Mouse (Mus musculus): ENCODE results near the gene Cdc73. TPM values are rescaled to one million over a fixed set of nuclear protein-coding genes. Genes with fewer than 3 reads are reported as not detected.

Gene Cdc73
- total RNA-seq, 1 experiment, result 38.5 TPM

DNA sequence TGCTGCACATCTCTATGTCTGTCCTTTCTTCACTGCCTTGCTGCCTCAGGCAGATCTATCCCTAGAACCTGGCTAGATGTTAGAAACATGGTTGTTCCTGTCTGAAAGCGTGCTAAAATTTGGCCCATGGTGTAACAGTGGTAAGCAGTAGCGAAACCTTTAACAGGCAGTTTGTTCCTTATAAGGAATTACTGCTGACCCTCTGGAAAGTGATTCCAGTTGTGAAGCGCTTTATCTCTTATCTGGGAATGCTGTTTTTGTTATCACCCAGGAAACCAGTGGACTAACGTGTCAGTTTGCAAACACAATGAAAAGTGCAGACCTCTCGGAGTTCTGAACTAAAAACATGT, 7.9 kb upstream of the Cdc73 start:
- H3K36me3 ChIP-seq (ENCODE audit: control insufficient read depth, insufficient read depth, low read length, poor library complexity, severe bottlenecking), result no peaks in the 10 kb centered on the region
- in situ Hi-C loops (cut with MboI; ENCODE audit: low sequenced_read_pairs in 2 of 2, unreplicated experiment in 2 of 2), result no loop called here

GRCm38 (mm10) chr1:143709966-143710626, 7.4 kb upstream of the Cdc73 start:
- no peaks in the 10 kb centered on the region for H3K9me3 ChIP-seq (ENCODE audit: control insufficient read depth, insufficient read depth, low read depth, low read length)
- H3K9ac ChIP-seq (ENCODE audit: insufficient read depth, low read depth, low read length, poor library complexity, severe bottlenecking), result no peak overlapping the region
- H3K4me1 ChIP-seq (ENCODE audit: control insufficient read depth in 2 of 2, insufficient read depth in 2 of 2, low read length in 2 of 2, poor library complexity in 1 of 2), result no peaks in the 10 kb centered on the region
- in situ Hi-C loops (cut with MboI; ENCODE audit: low sequenced_read_pairs in 2 of 2, unreplicated experiment in 2 of 2), result no loop called here
- no peak for TF ChIP-seq HCFC1 (IDR thresholded peaks at IDR 0.05; ENCODE audit: borderline replicate concordance, insufficient read depth, low read length)
- TF ChIP-seq ZNF384 (IDR thresholded peaks at IDR 0.05; ENCODE audit: low read depth, low read length), result no peak
- no peak for TF ChIP-seq CHD2 (IDR thresholded peaks at IDR 0.05; ENCODE audit: low read depth, low read length)
- TF ChIP-seq MAFK (IDR thresholded peaks at IDR 0.05; ENCODE audit: insufficient read depth, low read depth, low read length), result no peak
- TF ChIP-seq ZC3H11A (IDR thresholded peaks at IDR 0.05; ENCODE audit: borderline replicate concordance, low read depth, low read length), result no peak
- no peak overlapping the region for H3K27ac ChIP-seq (ENCODE audit: insufficient read depth, low read depth, low read length, poor library complexity, severe bottlenecking)
- no peak overlapping the region for H3K4me3 ChIP-seq (ENCODE audit: insufficient read depth in 1 of 2, low read depth in 1 of 2, low read length in 2 of 2, poor library complexity in 1 of 2, severe bottlenecking in 1 of 2)
- no peak for DNase-seq (ENCODE audit: low read depth, low spot score)
- no peaks in the 10 kb centered on the region for H3K36me3 ChIP-seq (ENCODE audit: control insufficient read depth, insufficient read depth, low read length, poor library complexity, severe bottlenecking)

More for the DNA sequence above, 7.9 kb upstream of the Cdc73 start:
- TF ChIP-seq HCFC1 (IDR thresholded peaks at IDR 0.05; ENCODE audit: borderline replicate concordance, insufficient read depth, low read length), result no peak
- TF ChIP-seq ZNF384 (IDR thresholded peaks at IDR 0.05; ENCODE audit: low read depth, low read length), result no peak
- TF ChIP-seq ZC3H11A (IDR thresholded peaks at IDR 0.05; ENCODE audit: borderline replicate concordance, low read depth, low read length), result no peak
- TF ChIP-seq CHD2 (IDR thresholded peaks at IDR 0.05; ENCODE audit: low read depth, low read length), result no peak
- TF ChIP-seq MAFK (IDR thresholded peaks at IDR 0.05; ENCODE audit: insufficient read depth, low read depth, low read length), result no peak
- no peak for DNase-seq (ENCODE audit: low read depth, low spot score)
- H3K4me3 ChIP-seq (ENCODE audit: insufficient read depth in 1 of 2, low read depth in 1 of 2, low read length in 2 of 2, poor library complexity in 1 of 2, severe bottlenecking in 1 of 2), result no peak overlapping the region
- H3K9ac ChIP-seq (ENCODE audit: insufficient read depth, low read depth, low read length, poor library complexity, severe bottlenecking), result no peak overlapping the region
- no peak overlapping the region for H3K27ac ChIP-seq (ENCODE audit: insufficient read depth, low read depth, low read length, poor library complexity, severe bottlenecking)
- no peaks in the 10 kb centered on the region for H3K4me1 ChIP-seq (ENCODE audit: control insufficient read depth in 2 of 2, insufficient read depth in 2 of 2, low read length in 2 of 2, poor library complexity in 1 of 2)
- no peaks in the 10 kb centered on the region for H3K9me3 ChIP-seq (ENCODE audit: control insufficient read depth, insufficient read depth, low read depth, low read length)

DNA sequence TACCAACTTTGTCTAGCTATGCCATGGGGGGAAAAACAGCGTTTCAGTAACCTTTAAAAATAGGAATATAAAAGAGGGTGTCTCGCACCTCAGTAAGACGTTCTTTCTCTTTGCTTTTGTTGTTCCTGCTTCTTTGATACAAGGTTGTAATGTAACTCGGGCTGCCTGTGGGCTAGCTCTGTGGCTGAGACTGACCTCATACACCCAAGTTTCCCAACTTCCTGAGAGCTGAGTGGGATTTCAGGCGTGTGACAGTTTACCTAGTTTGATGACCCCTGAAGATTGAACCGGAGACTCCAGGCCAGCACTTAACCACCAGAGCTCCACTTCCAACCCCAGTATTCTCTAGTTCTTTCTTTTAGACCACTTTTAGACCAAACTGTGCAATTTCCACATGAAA, 5.7 kb upstream of the Cdc73 start:
- Histone ChIP-seq H3K27ac (ENCODE audit: insufficient read depth, low read depth, low read length, poor library complexity, severe bottlenecking) (no peak overlapping the region), H3K9me3 (ENCODE audit: control insufficient read depth, insufficient read depth, low read depth, low read length) (no peaks in the 10 kb centered on the region), H3K4me3 (ENCODE audit: insufficient read depth in 1 of 2, low read depth in 1 of 2, low read length in 2 of 2, poor library complexity in 1 of 2, severe bottlenecking in 1 of 2) (no peak overlapping the region), H3K36me3 (ENCODE audit: control insufficient read depth, insufficient read depth, low read length, poor library complexity, severe bottlenecking) (no peaks in the 10 kb centered on the region), H3K4me1 (ENCODE audit: control insufficient read depth in 2 of 2, insufficient read depth in 2 of 2, low read length in 2 of 2, poor library complexity in 1 of 2) (no peaks in the 10 kb centered on the region), H3K9ac (ENCODE audit: insufficient read depth, low read depth, low read length, poor library complexity, severe bottlenecking) (no peak overlapping the region)
- DNase-seq (ENCODE audit: low read depth, low spot score), result no peak
- in situ Hi-C loops (cut with MboI; ENCODE audit: low sequenced_read_pairs in 2 of 2, unreplicated experiment in 2 of 2), result no loop called here
- no peak for TF ChIP-seq CHD2 (IDR thresholded peaks at IDR 0.05; ENCODE audit: low read depth, low read length)
- no peak for TF ChIP-seq ZNF384 (IDR thresholded peaks at IDR 0.05; ENCODE audit: low read depth, low read length)
- no peak for TF ChIP-seq HCFC1 (IDR thresholded peaks at IDR 0.05; ENCODE audit: borderline replicate concordance, insufficient read depth, low read length)
- no peak for TF ChIP-seq ZC3H11A (IDR thresholded peaks at IDR 0.05; ENCODE audit: borderline replicate concordance, low read depth, low read length)

DNA sequence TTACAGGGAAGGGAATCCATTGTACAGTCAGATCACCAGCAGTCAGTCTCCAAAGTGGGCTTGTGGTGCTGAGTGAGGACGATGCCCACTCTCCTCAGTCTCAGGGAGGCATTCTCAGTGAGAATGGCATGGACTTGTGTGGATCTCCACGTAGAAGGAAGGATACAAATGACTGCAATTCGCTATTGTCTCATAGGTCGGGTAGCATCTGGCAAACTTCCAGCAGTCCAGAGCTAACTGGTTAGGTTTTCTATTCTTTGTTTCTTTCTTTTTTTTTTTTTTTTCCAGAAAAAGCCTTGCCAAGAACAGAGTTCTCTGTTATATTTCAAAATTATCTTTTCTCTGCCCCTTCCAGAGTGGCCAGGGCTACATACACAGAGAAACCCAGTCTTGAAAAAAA, 4.3 kb upstream of the Cdc73 start:
- no peak overlapping the region for H3K27ac ChIP-seq (ENCODE audit: insufficient read depth, low read depth, low read length, poor library complexity, severe bottlenecking)
- H3K4me3 ChIP-seq (ENCODE audit: insufficient read depth in 1 of 2, low read depth in 1 of 2, low read length in 2 of 2, poor library complexity in 1 of 2, severe bottlenecking in 1 of 2), result no peak overlapping the region
- no peak for DNase-seq (ENCODE audit: low read depth, low spot score)
- no peak overlapping the region for H3K9ac ChIP-seq (ENCODE audit: insufficient read depth, low read depth, low read length, poor library complexity, severe bottlenecking)
- no peaks in the 10 kb centered on the region for H3K36me3 ChIP-seq (ENCODE audit: control insufficient read depth, insufficient read depth, low read length, poor library complexity, severe bottlenecking)
- in situ Hi-C loops (cut with MboI; ENCODE audit: low sequenced_read_pairs in 2 of 2, unreplicated experiment in 2 of 2), result no loop called here
- no peaks in the 10 kb centered on the region for H3K4me1 ChIP-seq (ENCODE audit: control insufficient read depth in 2 of 2, insufficient read depth in 2 of 2, low read length in 2 of 2, poor library complexity in 1 of 2)
- no peak for TF ChIP-seq CHD2 (IDR thresholded peaks at IDR 0.05; ENCODE audit: low read depth, low read length)
- no peak for TF ChIP-seq HCFC1 (IDR thresholded peaks at IDR 0.05; ENCODE audit: borderline replicate concordance, insufficient read depth, low read length)
- TF ChIP-seq ZC3H11A (IDR thresholded peaks at IDR 0.05; ENCODE audit: borderline replicate concordance, low read depth, low read length), result no peak
- TF ChIP-seq MAFK (IDR thresholded peaks at IDR 0.05; ENCODE audit: insufficient read depth, low read depth, low read length), result no peak
- no peak for TF ChIP-seq ZNF384 (IDR thresholded peaks at IDR 0.05; ENCODE audit: low read depth, low read length)
- H3K9me3 ChIP-seq (ENCODE audit: control insufficient read depth, insufficient read depth, low read depth, low read length), result no peaks in the 10 kb centered on the region

Data from ES-E14 (cell line).